Mouse (Mus musculus): Measurements from ENCODE around the gene Ehbp1. TPM values are rescaled to one million over a fixed set of nuclear protein-coding genes. Genes with fewer than 3 reads are reported as not detected.

Gene Ehbp1
- polyA plus RNA-seq, 1 experiment from 2014 or later, result 9.8 TPM

DNA sequence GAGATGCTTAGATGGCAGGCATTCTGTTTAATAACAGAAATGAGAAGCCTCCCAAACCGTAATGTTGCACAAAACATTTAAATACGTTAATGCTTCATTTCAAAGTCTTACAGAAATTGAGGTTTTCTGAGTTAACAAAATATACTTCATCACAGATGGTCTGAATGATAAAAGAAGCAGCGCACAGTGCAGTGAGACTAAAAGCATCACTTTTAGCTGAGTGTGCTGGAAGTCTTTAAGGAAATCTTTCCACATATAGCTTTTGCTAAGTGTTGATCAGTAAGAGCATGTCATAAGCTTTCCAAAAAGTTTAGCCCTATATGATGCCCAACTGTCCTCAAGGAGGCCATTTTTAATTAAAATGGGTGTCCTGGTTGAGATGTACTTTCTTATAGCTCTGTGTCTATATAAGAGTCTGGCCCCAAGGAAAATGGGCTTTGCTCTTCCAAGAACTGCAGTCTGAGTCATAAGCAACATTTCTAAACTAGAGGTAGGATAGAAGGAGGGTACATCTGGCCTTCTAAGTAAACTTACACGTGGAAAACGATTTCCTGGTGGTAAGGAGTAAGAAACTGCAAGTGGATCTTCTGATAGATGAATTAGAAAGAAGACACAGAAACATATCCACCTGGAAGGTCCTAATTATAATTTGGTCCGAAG is 12.0 kb upstream of the Ehbp1 start:
- 88% methylated on average over 6 of the region's 6 CpGs for WGBS
- H3K27me3 ChIP-seq (ENCODE audit: control insufficient read depth, insufficient read depth, low read length), result no peaks in the 10 kb centered on the region

DNA sequence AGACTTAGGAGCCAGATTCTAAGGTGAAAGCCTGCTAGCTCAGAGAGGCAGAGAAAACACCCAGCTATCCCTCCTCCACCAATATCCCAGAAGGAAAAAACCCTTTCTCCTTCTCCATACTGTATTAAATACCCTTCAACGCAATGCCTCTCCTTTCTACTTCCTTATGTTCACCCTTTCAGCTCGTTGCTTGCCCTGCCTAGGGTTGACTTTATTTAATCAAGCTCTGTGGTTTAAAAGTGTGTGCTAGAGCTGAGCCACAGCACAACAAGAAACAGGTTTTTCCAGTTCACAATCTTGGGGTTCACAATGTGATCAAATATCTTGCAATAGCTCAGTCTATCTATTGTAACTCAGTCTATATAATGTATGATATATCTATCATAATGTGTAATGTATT is 7.9 kb upstream of the Ehbp1 start:
- Histone ChIP-seq H3K36me3 (ENCODE audit: control insufficient read depth, insufficient read depth, low read length) (no peaks in the 10 kb centered on the region), H3K9ac (ENCODE audit: low read depth, low read length) (no peak overlapping the region), H3K9me3 (ENCODE audit: control insufficient read depth, low read length) (no peaks in the 10 kb centered on the region), H3K4me3 (ENCODE audit: low read length) (no peak overlapping the region), H3K27ac (ENCODE audit: low read depth, low read length) (no peak overlapping the region), H3K4me1 (ENCODE audit: control insufficient read depth, insufficient read depth, low read length) (no peaks in the 10 kb centered on the region), H3K27me3 (ENCODE audit: control insufficient read depth, insufficient read depth, low read length) (no peaks in the 10 kb centered on the region), H3K4me2 (replicated peaks; ENCODE audit: low read depth, low read length) (no peak overlapping the region)
- 77% methylated on average over 2 of the region's 2 CpGs for WGBS
- ATAC-seq (ENCODE audit: low FRiP score, low TSS enrichment), result no peak

More for the DNA sequence above, 12.0 kb upstream of the Ehbp1 start:
- H3K4me2 ChIP-seq (replicated peaks; ENCODE audit: low read depth, low read length), result no peak overlapping the region
- no peak overlapping the region for H3K27ac ChIP-seq (ENCODE audit: low read depth, low read length)
- no peaks in the 10 kb centered on the region for H3K36me3 ChIP-seq (ENCODE audit: control insufficient read depth, insufficient read depth, low read length)
- no peak overlapping the region for H3K9ac ChIP-seq (ENCODE audit: low read depth, low read length)
- no peaks in the 10 kb centered on the region for H3K4me1 ChIP-seq (ENCODE audit: control insufficient read depth, insufficient read depth, low read length)
- H3K9me3 ChIP-seq (ENCODE audit: control insufficient read depth, low read length), result no peaks in the 10 kb centered on the region
- H3K4me3 ChIP-seq (ENCODE audit: low read length), result no peak overlapping the region
- no peak for ATAC-seq (ENCODE audit: low FRiP score, low TSS enrichment)

DNA sequence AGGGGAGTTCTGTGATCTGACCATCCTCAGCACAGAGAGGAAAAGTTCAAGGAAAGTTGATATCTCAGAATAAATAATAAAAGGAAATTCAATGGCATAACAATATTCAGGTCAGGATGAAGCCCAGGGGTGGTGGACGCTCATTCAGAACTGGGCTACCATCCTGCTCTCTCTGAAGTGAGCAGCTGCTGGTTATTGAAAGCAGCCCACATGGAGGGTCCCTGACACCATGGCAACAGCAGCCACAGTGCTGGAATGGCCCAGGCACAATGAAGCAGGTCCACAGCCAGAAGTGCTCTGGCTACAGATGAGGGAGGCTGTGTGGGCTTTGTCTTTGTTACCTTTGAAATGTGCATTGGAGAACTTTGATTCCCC is 6.4 kb upstream of the Ehbp1 start:
- Histone ChIP-seq H3K9ac (ENCODE audit: low read depth, low read length) (no peak overlapping the region), H3K4me1 (ENCODE audit: control insufficient read depth, insufficient read depth, low read length) (no peaks in the 10 kb centered on the region), H3K9me3 (ENCODE audit: control insufficient read depth, low read length) (no peaks in the 10 kb centered on the region), H3K27ac (ENCODE audit: low read depth, low read length) (no peak overlapping the region), H3K27me3 (ENCODE audit: control insufficient read depth, insufficient read depth, low read length) (no peaks in the 10 kb centered on the region), H3K4me2 (replicated peaks; ENCODE audit: low read depth, low read length) (no peak overlapping the region), H3K36me3 (ENCODE audit: control insufficient read depth, insufficient read depth, low read length) (no peaks in the 10 kb centered on the region), H3K4me3 (ENCODE audit: low read length) (no peak overlapping the region)
- no peak for ATAC-seq (ENCODE audit: low FRiP score, low TSS enrichment)
- WGBS, result 68% methylated on average over 1 of the region's 1 CpGs

DNA sequence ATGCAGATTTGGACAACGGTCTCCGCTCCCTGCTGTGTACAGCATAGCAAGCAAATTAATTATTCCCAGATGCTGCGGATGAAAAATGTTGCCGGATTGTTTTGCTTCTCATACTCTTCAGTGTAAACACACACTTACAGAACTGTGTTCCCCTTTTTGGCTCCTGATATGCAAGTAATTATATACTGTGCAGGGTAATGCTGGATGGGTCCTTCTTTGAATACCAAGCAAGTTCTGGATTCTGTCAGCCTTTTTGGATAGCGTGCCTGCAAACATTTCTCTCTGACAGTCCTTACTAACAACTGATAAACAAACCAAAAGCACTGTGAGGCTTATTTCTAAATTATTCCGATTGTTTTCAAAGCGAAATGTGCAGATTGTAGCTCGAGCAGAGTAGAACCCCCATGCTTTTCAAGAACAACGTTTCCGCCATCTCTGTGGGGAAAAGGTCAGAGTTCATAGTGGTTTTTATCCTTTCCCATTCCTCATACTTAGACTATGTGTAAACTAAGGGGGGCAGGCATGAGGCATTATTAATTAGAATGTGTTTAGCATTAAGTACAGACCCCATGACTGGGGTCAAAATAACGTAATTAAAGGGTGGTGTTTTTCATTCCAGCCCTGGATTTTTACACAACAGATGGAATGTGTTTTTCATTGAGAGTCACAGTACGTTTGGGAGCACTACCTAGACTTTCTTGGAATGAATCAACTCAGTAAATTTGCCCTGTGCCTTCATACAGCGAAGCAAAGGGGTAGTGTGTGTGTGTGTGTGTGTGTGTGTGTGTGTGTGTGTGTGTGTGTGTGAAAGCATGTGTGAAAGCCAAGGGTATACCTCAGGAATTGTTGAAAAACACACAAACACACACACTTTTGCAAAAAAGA is 5.8 kb upstream of the Ehbp1 start:
- no peak overlapping the region; the same call in 1 of the 2 replicates for H3K27ac ChIP-seq (ENCODE audit: low read depth, low read length)
- no peak overlapping the region for H3K4me2 ChIP-seq (replicated peaks; ENCODE audit: low read depth, low read length)
- no peaks in the 10 kb centered on the region for H3K27me3 ChIP-seq (ENCODE audit: control insufficient read depth, insufficient read depth, low read length)
- H3K36me3 ChIP-seq (ENCODE audit: control insufficient read depth, insufficient read depth, low read length), result no peaks in the 10 kb centered on the region
- H3K4me3 ChIP-seq (ENCODE audit: low read length), result no peak overlapping the region
- 60% methylated on average over 13 of the region's 13 CpGs for WGBS
- no peak overlapping the region for H3K9ac ChIP-seq (ENCODE audit: low read depth, low read length)
- no peaks in the 10 kb centered on the region for H3K4me1 ChIP-seq (ENCODE audit: control insufficient read depth, insufficient read depth, low read length)
- 0 out of 2 replicates have a peak, but pooled peaks have one; percentile 35 for ATAC-seq (ENCODE audit: low FRiP score, low TSS enrichment)
- H3K9me3 ChIP-seq (ENCODE audit: control insufficient read depth, low read length), result no peaks in the 10 kb centered on the region

DNA sequence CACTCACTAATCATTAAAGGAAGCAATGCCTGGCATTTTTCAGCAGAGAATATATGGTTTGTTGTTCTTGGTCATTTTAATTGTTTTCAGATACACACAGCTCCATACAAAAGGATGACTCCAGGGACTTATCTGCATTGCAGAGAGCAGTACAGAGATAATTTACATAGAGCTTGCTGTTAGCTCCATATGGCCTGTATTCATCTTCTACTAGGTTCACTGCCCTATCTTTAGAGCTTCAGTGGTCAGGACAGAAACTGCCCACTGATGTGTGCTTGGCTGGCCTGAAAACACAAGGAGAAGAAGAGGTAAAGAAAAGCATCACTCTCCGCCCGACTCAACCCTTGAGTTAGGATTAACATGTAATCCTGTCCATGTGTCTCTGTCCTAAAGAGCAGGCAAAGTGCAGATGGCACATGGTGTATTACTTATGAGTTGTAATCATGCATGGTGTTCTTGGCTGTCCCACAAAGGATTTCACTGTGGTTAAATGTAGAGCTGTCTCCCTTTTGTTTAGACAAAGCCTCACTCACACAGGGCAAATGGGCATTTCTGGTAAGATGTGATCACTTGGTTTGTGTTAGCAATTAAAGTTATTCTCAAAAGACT is 14.7 kb downstream of the Ehbp1 start:
- WGBS, result 96% methylated on average over 2 of the region's 2 CpGs
- no peaks in the 10 kb centered on the region for H3K9me3 ChIP-seq (ENCODE audit: control insufficient read depth, low read length)
- no peaks in the 10 kb centered on the region for H3K27me3 ChIP-seq (ENCODE audit: control insufficient read depth, insufficient read depth, low read length)
- no peak overlapping the region for H3K4me3 ChIP-seq (ENCODE audit: low read length)
- H3K9ac ChIP-seq (ENCODE audit: low read depth, low read length), result no peak overlapping the region
- H3K36me3 ChIP-seq (ENCODE audit: control insufficient read depth, insufficient read depth, low read length), result no peaks in the 10 kb centered on the region
- ATAC-seq (ENCODE audit: low FRiP score, low TSS enrichment), result no peak
- H3K4me1 ChIP-seq (ENCODE audit: control insufficient read depth, insufficient read depth, low read length), result no peaks in the 10 kb centered on the region
- H3K4me2 ChIP-seq (replicated peaks; ENCODE audit: low read depth, low read length), result no peak overlapping the region
- no peak overlapping the region for H3K27ac ChIP-seq (ENCODE audit: low read depth, low read length)

DNA sequence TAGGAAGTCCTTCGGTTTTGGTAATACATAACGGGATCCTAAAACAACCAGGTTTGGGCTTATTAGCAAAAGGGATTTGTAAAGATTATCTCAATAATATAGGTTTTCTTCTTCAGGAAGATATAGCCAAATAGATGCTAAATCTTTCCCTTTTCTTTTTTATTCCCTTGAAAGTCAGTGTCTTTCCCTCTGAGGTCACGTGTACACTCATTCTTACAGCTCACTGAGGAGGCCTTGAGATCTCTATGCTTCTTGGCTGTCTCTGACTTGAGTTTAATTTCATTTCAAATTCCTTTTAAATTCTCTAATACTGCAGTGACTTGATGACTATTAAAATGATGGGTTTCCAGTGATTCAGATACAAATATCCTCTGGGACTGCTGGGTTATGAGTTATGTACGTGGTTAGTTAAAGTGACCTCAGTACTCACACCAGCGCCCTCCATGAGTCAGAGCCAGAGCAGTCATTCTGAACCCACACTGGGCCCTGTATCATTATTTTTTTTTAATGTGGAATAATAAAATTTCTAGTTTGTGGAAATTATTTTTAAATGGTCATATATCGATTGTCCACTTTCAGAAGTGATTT is 24.2 kb downstream of the Ehbp1 start:
- WGBS, result 88% methylated on average over 6 of the region's 6 CpGs
- H3K27ac ChIP-seq (ENCODE audit: low read depth, low read length), result no peak overlapping the region
- H3K4me1 ChIP-seq (ENCODE audit: control insufficient read depth, insufficient read depth, low read length), result no peaks in the 10 kb centered on the region
- no peak for ATAC-seq (ENCODE audit: low FRiP score, low TSS enrichment)
- no peak overlapping the region for H3K4me3 ChIP-seq (ENCODE audit: low read length)
- H3K27me3 ChIP-seq (ENCODE audit: control insufficient read depth, insufficient read depth, low read length), result no peaks in the 10 kb centered on the region
- H3K9me3 ChIP-seq (ENCODE audit: control insufficient read depth, low read length), result no peaks in the 10 kb centered on the region
- no peak overlapping the region for H3K9ac ChIP-seq (ENCODE audit: low read depth, low read length)
- no peaks in the 10 kb centered on the region for H3K36me3 ChIP-seq (ENCODE audit: control insufficient read depth, insufficient read depth, low read length)
- no peak overlapping the region for H3K4me2 ChIP-seq (replicated peaks; ENCODE audit: low read depth, low read length)

DNA sequence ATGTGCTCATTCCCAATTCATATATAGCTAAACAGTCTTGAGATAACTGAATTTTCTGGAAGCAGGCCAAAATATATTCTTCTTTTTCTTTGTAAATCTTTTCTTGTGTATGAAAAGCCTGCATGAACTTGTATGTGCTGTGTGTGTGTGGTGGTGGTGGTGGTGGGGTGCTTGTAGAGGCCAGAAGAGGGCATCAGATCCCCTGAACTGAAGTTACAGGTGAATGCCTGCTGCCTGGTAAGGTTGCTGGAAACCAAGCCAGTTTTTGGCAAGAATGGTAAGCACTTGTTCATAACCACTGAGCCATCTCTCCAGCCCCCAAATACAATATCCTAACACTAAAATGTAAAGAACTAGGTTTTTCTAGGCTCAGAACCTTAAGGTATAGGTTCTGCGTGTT is 26.3 kb downstream of the Ehbp1 start:
- Histone ChIP-seq H3K4me3 (ENCODE audit: low read length) (no peak overlapping the region), H3K27me3 (ENCODE audit: control insufficient read depth, insufficient read depth, low read length) (no peaks in the 10 kb centered on the region), H3K4me1 (ENCODE audit: control insufficient read depth, insufficient read depth, low read length) (no peaks in the 10 kb centered on the region), H3K27ac (ENCODE audit: low read depth, low read length) (no peak overlapping the region), H3K9me3 (ENCODE audit: control insufficient read depth, low read length) (no peaks in the 10 kb centered on the region), H3K9ac (ENCODE audit: low read depth, low read length) (no peak overlapping the region), H3K4me2 (replicated peaks; ENCODE audit: low read depth, low read length) (no peak overlapping the region), H3K36me3 (ENCODE audit: control insufficient read depth, insufficient read depth, low read length) (no peaks in the 10 kb centered on the region)
- ATAC-seq (ENCODE audit: low FRiP score, low TSS enrichment), result no peak
- 74% methylated on average over 1 of the region's 1 CpGs for WGBS

DNA sequence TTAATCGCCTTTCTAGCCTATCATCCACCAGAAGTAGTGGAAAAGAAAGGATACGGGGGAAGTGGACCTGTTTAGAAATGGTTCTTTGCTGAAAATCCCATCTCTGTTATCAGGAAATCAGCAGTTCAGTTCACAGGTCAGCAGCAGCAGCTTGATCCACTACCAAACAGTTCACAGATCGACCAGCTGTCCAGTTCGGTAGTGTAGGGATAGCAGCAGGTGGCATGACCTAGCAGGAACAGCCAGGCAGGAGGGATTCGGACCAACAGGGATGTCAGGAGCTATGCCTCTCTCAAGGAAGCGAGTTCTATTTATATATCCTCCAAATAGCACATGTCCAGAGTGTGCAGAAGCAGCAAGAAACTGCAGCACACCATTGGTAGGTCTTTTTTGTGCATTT is 40.9 kb downstream of the Ehbp1 start:
- Histone ChIP-seq H3K27me3 (ENCODE audit: control insufficient read depth, insufficient read depth, low read length) (no peaks in the 10 kb centered on the region), H3K27ac (ENCODE audit: low read depth, low read length) (no peak overlapping the region), H3K36me3 (ENCODE audit: control insufficient read depth, insufficient read depth, low read length) (no peaks in the 10 kb centered on the region), H3K4me3 (ENCODE audit: low read length) (no peak overlapping the region), H3K4me2 (replicated peaks; ENCODE audit: low read depth, low read length) (no peak overlapping the region), H3K9ac (ENCODE audit: low read depth, low read length) (no peak overlapping the region), H3K9me3 (ENCODE audit: control insufficient read depth, low read length) (no peaks in the 10 kb centered on the region), H3K4me1 (ENCODE audit: control insufficient read depth, insufficient read depth, low read length) (no peaks in the 10 kb centered on the region)
- ATAC-seq (ENCODE audit: low FRiP score, low TSS enrichment), result no peak
- 69% methylated on average over 6 of the region's 6 CpGs for WGBS

DNA sequence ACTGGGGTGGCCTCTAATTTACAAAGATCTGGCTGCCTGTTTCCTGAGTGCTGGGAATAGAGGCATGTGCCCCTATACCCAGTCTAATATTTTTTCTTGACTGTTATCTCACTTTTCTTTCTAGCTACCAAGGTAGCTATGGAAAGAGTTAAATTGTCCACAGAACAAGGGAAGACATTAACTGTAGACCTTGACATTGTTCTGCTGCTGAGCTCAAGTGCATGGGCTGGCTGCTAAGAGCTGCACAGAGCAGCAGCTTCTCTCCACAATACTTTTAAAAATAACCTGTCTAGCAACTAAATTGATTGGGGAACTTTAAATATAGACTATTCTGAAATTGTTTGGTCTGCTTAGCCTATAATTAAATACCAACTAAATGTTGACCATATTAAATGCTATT is 52.9 kb downstream of the Ehbp1 start:
- Histone ChIP-seq H3K36me3 (ENCODE audit: control insufficient read depth, insufficient read depth, low read length) (no peaks in the 10 kb centered on the region), H3K4me2 (replicated peaks; ENCODE audit: low read depth, low read length) (no peak overlapping the region), H3K4me3 (ENCODE audit: low read length) (no peak overlapping the region), H3K4me1 (ENCODE audit: control insufficient read depth, insufficient read depth, low read length) (peaks cover 13% of the 10 kb centered on the region; the same call in 1 of the 2 replicates), H3K27ac (ENCODE audit: low read depth, low read length) (no peak overlapping the region), H3K9ac (ENCODE audit: low read depth, low read length) (no peak overlapping the region), H3K9me3 (ENCODE audit: control insufficient read depth, low read length) (no peaks in the 10 kb centered on the region), H3K27me3 (ENCODE audit: control insufficient read depth, insufficient read depth, low read length) (no peaks in the 10 kb centered on the region)
- no peak for ATAC-seq (ENCODE audit: low FRiP score, low TSS enrichment)
